Mouse (Mus musculus) ES-Bruce4 (cell line): ENCODE measurements around the gene Rabl6.

ENCODE experiments used
- CTCF ChIP-seq: IDR thresholded peaks from one replicate; pipeline ENCODE4 v1.8.1; 2011; ENCODE audit warnings: low read depth, low read length
- EP300 ChIP-seq: IDR thresholded peaks from 2 replicates; pipeline ENCODE4 v1.6.1; 2011; ENCODE audit warnings: low read depth, low read length; ENCODE audit not compliant: insufficient read depth
- POLR2A ChIP-seq: IDR thresholded peaks from one replicate; pipeline ENCODE4 v1.8.1; 2011; ENCODE audit warnings: low read length; ENCODE audit not compliant: insufficient read depth

DNA sequence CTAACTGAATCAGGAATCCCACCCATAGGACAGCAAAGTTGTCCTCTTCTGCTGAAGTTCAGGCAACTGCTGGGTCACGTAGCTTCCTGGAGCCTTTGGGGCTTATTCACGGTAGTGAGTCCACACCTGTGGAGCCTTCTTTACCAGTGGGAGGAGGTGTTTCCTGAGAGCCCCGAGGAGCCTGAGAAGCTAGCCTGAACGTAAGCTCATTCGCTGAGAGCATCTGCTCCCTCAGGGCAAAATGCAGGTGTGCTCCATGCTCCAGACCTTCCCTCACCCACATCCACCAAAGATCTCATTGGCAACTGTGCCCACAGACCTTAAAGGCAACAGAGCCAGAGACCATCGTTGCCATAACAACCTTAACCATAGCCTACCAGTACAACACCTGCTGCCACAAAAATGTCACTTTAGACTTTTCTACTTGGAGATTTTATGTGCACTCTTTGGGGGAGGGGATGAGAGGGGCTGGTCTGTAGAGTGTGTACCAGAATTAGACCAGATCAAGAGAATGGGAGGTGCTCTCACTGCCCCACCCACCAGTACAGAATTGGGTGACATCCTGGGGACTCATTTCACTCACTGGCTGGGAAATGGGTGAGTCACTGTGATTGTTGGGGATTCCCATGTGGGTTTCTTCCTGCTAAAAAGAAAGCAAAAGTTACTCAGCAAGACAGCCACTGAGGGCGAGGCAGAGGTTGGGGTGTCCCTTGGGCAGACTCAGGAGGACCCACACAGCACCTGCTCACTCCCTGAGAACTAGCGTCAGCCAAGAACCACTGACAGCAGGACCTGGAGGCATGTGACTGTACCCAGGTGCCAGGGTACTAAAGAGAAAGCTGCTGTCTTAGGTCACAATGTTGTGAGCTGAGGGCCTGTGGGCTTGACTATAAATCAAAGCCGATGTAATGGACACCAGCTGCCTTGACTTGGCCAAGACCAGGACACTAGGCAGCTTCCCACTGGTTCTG is 59.0 kb downstream of the Rabl6 start:
- TF ChIP-seq CTCF (no peak), POLR2A (no peak), EP300 (no peak)
